Mouse (Mus musculus) frontal cortex, adult 2 months (tissue): ENCODE results near the gene Ddb2. TPM values are rescaled to one million over a fixed set of nuclear protein-coding genes. Genes with fewer than 3 reads are reported as not detected.
A peak's percentile ranks its signal among the peaks of the same experiment; 100 is the strongest.

Source experiments
- DNase-seq, 2 experiments: peaks; one replicate each; pipeline ENCODE4 v3.0.0; 2022; ENCODE audit warnings: low spot score in 1 of 2; ENCODE audit errors: extremely low spot score in 1 of 2
- polyA plus RNA-seq: library from polyadenylated mRNA; depleted of rRNA; stranded (reverse); fragments of >200 nt; gene quantifications from 2 replicates; pipeline ENCODE4 v1.2.3, GENCODE M21; 2012

Ddb2 gene
- polyA plus RNA-seq, 1 experiment: 39.2 TPM

DNA sequence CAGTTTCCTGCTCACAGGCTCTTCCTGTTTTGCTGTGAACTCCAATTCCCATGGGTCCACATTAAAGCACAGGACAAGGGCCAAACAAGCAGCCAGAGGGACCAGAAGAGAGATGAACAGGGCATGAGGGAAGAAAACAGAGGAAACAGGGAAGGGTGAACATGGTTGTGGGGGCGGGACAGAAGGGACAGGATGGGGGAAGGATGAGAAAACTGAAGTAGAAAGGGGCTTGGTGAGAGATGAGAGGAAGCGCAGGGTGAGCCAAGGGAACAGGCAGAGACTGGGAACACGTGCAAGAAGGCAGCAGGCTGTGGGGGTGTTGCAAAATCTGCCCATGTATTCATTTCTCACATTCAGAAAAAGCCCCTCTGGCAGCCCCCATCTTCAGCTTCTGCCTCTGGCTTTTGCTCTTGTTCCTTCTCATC, 40.2 kb downstream of the Ddb2 start:
- DNase-seq: peak; percentile 34 to 64

DNA sequence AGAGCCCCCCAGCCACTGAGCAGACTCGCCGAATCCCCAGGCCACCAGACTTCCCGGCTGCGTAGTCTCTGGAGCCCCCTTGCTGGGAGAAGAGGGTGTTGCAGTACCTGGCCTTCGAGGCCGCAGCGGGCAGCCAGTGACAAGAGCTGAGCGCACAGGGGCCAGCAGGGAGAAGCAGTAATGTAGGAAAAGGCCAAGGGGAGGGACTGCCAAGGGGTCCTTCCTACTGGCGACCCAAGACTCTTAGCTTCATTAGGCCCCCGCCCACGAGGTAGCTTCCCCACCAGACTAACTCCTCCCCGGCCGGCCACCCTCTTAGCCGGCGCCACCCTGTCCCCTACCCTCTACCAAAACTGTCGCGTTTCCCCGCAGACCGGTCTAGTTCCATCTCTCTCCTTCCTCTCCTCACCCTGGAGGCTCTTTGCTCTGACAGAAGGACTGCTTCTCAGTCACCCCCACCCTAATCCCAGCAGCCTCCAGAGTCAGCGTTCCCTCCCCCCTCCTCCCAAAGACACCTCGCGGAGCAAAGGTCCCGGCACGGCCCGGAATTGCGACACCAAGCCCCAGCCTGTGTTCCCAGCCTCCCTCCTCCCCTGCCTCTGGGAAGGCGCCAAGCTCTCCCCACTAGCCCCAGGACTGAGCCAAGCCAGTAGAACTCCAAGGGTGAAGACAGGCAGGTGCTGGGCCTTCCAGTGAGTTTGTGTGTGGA, 42.0 kb downstream of the Ddb2 start:
- DNase-seq: peak in 1 of 2 experiments; percentile 54

DNA sequence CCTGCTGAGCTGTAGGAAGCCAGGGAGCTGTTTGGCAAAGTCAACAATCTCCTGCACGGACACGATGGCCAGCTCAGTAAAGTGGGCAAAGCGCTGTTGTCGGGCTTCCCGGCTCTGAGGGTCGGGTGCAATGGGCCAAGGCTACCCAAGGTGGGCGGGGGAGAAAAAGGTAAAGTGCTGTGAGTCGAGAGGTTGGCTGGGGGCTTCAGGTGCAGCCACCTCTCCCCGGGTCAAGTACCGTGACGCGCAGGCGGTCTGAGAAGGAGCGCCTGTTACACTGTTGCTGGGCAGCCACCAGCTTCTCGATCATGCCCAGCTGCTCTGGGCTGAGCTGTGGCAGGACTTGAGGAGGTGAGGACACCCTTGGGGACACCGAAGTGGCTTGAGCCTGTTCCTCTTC, 46.3 kb downstream of the Ddb2 start:
- DNase-seq: no peak

DNA sequence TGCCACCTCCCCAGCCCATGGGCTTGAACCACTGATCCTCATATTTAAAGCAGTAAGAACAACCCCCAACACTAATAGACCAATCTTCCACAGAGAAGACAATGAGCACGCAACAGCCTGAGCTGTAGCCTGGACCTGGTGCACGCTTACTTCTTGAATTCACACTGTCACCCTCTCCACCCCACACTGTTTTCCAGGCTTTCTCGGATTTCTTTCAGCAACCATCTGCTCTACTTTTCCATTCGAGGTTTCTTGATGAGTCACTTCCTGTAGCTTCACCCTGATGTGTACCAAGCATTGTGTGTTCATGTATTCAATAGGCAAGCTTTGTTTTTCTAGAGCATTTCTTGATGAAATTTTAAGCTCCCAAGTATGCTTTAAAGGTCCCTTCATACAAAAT, 49.4 kb downstream of the Ddb2 start:
- DNase-seq: peak; percentile 67 to 79

DNA sequence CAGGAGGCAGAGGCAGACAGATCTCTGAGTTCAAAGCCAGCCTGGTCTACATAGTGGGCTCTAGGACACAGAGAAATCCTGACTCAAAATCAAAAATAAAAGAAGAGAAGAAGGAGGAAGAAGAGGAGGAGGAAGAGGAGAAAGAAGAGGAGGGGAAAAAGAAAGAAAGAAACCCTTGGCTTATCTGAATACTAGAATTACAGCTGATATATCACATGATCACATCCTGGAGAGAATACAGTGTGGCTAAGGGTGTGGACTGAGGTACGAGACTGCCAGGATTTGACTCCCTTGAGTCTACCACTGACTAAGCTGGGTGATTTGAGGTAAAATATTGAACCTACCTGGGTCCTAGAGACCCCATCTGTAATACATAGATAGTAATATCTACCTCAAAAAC, 50.6 kb downstream of the Ddb2 start:
- no peak for DNase-seq

DNA sequence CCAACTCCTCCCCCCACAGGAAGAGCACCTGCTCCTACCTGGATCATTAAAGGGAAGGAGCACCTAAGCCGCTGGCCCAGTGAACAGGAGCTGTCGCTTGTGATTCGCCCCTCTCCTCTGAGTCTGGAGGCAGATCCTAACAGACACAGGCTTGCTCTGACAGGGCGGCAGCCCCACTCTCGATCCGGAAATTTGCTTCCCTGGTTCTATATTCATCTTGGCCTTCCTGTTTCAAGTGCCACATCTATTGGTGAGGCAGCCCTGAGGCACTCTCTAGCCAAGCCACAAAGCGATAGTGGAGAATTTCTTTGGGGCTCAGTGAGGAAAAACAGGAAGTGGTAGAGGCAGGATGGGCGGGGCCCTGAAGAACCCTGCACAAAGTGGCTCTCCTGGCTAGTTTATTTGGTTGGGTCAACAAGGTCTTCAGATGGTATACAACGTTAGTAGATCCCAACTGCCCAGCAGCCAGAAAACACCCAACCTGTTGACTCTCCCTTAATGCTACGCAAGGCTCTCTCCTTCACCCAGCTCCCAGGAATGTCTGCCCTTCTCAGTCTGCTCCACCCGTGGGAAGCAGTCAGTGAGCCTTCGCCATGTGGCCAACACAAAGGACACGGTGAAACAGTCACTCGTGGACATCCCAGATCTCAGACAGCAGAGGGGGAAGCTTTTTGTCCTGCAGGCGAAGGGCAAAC, 52.9 kb downstream of the Ddb2 start, which contains the start of gene Madd:
Gene Madd (minus strand): TSS at position 127 of the 695 bp plus-strand sequence.
- DNase-seq: no peak

DNA sequence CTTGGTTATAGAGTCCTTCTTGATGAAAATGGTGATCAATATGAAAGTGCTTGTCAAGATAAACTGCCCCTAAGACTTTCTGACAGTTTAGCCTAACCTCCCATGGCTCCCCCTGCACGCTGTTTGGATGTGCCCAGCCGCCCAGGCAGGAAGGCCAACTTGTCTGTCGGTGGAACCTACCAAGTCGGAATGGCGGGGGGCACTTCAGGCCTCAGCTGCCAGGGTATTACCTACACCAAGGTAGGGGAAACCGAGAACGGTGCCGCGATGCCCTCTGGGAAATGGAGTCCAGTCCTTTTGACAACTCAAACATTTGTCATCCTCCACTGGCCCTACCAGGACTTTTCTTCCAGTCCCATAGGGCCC, 53.7 kb downstream of the Ddb2 start:
- DNase-seq: peak; percentile 96 to 99

DNA sequence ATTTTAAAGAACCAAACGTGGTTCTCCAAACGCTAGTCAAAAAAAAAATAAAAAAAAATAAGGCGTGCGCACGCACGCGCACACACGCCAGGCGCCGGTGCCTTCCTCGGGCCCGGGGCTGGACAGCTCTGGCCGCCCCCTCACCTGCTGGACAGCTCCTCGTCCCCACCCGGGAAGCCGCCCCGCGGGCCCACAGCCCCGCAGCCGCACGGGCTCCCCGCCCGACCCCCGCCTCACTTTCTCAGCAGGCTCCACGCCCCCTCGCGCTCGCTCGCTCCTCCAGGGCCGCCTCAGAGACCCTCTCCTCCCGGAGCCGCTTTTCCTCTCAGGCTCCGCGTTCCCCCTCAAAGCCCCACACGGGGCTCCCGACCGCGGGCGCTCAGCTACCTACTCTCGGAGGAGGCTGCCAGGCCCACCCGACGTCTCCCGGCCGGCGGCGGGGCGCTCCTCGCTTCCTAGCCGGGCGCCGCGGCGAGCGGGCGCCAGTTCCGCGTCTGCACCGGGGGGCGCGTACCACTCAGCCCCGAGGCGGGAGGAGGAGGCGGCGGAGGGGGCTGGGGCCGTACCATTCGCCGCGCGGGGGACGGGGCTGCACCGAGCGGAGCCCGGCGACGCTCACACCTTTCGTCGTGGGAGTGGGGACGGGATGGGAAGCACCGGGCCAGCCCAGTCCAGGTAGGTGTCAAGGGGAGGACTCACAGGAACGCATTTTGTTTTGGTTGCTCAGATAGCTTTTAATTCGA, 54.2 kb downstream of the Ddb2 start:
- DNase-seq: peak; percentile 63 to 90

DNA sequence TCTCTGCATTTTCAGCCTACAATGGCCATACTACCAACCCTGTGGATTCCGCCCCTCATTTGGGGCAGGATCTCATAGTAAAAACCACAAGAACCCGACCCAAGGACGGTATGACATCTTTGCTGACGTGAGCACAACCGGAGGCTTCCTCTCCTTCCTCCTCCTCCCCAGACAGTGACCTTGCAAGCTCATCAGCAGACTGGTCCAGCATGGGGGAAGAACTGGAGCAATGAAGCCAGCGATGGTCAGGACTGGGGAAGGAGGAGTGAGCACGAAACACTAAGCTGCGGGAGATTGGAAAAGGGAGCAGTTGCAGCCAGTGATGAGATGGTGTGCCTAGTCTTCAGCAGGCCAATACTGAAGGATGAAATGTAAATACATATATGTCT, 54.8 kb downstream of the Ddb2 start:
- DNase-seq: peak in 1 of 2 experiments; percentile 50

DNA sequence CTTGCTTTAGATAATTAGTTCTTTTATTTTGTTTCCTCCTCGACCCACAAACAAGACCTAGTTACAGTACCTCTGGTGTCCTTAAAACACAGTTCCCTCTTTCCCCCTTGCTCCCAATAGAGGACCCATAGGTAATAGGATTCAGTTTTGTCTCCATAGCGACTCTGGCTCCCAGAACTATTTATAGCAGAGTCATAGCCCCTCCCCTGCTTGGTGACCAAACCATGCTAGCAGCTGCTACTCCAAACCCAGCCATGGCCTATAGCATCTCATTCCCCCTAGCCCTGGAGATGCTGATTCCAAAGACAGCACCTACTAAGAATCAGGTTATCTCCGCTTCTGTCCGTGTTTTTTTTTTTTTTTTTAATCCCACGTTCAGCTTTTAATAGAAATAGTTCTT, 56.1 kb downstream of the Ddb2 start:
- DNase-seq: no peak

DNA sequence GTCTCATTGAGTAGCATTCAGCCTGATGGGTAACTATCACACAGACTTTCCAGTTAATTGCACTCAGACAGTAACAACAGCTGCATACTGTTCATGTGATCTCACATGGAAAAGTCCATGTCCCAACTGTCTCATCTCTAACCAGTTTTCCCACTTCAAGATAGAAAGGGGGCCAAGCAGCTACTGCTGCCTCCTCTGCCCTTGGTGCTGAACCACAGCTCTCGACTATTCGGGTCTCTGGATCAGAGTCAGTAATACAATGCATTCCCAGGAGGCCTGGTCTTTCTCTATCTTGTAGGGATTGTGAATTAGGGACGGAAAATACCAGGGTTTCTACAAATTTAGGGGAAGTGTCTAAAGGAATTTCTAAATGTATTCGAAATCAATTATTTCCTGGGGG, 57.0 kb downstream of the Ddb2 start:
- DNase-seq: no peak

DNA sequence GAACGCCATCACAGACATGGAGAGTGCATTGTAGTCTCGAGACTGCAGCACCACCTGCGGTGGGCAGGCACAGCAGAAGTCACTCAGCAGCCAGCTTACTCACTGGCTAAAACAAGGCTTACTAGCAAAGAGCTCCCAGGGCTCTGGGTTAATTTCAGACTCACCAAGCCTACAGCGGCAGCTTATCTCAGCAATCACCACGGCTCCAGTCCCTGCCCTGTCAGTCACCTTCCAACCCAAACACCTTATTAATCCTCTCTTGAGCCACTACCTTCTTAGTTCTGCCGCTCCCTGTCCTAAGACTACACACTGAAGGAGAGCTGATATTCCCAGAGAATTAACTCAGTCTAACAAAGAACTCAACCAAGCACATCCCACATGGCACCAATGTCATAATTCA, 60.5 kb downstream of the Ddb2 start:
- DNase-seq: no peak

DNA sequence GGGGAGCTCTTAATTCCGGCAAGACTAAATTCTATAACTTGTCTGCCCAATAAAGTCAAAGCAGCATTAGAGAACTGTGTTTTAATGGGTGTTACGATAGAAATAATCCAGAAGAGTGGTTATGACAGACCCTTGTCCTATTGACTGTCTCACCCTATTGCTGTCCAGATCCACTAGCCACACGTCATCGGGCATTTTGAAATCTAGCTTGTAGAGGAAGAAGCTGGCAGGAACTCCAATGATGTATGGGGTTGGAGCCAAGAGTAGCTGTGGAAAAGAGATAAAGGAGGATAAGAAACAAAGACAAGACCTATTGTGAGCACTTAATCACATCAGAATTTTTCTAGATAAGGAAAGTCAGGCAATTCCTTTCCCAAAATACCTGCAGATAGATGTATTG, 61.3 kb downstream of the Ddb2 start:
- no peak for DNase-seq

DNA sequence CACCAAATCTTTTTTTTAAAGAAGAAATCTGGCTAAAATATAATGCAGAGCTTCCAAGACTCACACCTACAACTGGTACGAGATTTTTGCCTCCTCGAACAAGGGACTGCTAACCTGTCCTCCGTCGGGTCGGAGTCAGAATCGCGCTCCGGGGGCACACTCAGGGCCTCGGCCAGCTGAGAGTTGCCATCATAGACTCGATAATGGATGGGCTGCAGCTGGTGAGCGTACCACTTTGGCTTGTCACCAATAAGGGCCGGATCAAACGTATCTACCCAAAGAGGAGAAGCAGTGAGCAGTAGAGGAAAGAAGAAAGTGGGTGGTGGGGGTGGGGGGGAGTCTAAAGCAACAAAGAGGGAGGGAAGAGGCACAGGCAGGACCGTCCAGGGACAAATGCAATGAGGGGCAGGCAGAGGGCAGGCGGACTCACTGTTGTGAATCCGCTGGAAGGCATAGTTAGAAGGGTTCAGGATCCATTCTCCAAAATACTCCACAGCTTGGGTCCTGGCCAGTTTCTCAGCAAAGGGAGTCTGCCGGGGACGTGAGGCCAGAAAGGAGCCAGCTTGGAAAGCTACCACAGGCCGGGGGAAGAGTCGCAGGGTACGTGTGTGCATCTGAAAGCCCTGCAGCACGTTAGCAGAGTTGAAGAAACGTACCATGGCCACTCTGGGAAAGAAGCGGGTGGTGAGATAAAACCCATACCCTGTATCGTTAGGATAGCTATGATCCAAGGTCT, 67.0 kb downstream of the Ddb2 start:
- no peak for DNase-seq

DNA sequence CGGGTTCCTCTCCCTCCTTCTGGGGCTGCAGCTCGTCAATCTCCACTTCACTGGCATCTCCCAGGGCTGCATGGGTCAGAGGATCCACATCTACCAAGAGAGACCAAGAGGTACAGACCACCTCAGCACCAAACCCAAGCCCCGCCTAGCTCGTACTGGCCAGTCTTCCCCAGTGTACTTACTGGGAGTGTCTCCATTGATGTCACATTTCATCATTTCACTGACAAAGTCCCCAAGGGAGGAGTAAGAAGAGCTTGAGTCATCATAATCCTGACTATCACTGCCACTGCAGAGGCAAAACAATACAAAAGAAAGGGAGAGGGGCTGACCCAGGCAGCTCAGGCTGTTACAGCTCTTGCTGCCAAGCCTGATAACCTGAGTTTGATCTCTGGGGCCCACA, 69.2 kb downstream of the Ddb2 start:
- no peak for DNase-seq

DNA sequence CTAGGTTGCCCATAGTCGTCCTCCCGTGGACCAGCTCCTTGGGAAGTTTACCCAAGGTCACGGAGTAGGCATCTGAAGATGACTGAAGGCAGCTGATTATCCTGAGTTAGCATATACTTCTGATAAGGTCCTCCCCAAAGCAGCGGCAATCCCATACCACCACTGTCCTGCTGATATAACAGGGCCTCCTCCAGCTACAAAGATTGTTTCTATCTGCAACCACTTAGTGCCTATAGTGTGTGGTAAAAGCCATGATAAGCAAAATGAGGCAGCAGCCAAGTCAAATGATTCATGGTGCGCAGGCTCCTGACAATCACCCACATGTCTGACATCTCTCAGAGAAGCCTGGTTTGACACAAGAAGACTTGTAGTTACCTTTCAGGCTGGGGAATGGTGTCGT, 71.8 kb downstream of the Ddb2 start:
- DNase-seq: peak in 1 of 2 experiments; percentile 15

DNA sequence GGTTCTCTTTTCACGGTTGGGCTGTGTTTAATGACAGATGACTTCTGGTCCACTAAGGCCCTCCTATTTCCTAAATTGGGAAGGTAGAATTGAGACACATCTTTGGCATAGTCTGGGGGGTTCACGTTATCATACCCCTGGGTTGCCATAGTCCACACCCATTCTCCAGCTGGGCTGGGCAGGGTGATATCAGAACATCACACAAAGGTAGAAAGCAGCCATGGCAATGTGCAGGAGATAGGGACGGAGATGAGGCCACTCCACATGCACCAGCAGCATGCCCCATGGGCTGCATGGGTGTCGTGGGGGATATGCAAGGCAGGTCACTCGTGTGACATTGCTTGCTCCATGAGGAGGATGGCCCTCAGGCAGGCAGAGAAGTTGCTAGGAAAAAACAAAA, 73.2 kb downstream of the Ddb2 start:
- no peak for DNase-seq

DNA sequence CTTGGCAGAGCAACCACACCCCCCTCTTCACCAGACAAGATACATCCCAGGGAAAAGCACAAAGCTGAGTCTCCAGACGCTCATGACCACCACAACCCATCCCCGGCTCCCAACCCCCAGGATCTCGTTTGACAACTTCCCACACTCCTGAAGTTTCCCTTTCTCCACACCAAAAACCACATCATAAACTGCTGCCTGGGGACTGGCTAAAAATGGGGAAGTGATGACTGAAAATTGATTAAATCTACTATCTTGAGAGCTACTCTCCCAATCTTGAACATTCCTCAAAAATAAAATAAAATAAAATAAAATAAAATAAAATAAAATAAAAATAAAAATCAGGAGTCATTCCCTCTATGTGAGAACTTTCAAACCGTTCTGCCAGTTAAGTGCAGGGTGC, 73.8 kb downstream of the Ddb2 start:
- no peak for DNase-seq
